Mouse (Mus musculus): ENCODE results near the gene Mast1. TPM values are rescaled to one million over a fixed set of nuclear protein-coding genes. Genes with fewer than 3 reads are reported as not detected.

The Mast1 gene
- polyA plus RNA-seq, 1 experiment from 2014 or later: 1.4 TPM

GRCm38 (mm10) chr8:84974543-84975142 is 37.5 kb upstream of the Mast1 start:
- Histone ChIP-seq H3K9ac (ENCODE audit: low read length) (0 out of 2 replicates have a peak overlapping the region, but pooled peaks have one; percentile 18), H3K27me3 (ENCODE audit: control insufficient read depth, insufficient read depth, low read length) (no peaks in the 10 kb centered on the region), H3K36me3 (ENCODE audit: control insufficient read depth, insufficient read depth, low read length) (no peaks in the 10 kb centered on the region; the same call in 1 of the 2 replicates), H3K27ac (ENCODE audit: low read length) (peak overlapping the region; percentile 94; the same call in 1 of the 2 replicates), H3K4me1 (ENCODE audit: control insufficient read depth, insufficient read depth, low read length) (peaks cover 33% of the 10 kb centered on the region), H3K4me3 (replicated peaks; ENCODE audit: low read length) (no peak overlapping the region), H3K4me2 (ENCODE audit: low read depth, low read length) (no peak overlapping the region), H3K9me3 (replicated peaks; ENCODE audit: control insufficient read depth, low read length) (no peaks in the 10 kb centered on the region)
- no peak for ATAC-seq (ENCODE audit: insufficient read depth, low FRiP score)
- 76% methylated on average over 8 of the region's 8 CpGs for WGBS

DNA sequence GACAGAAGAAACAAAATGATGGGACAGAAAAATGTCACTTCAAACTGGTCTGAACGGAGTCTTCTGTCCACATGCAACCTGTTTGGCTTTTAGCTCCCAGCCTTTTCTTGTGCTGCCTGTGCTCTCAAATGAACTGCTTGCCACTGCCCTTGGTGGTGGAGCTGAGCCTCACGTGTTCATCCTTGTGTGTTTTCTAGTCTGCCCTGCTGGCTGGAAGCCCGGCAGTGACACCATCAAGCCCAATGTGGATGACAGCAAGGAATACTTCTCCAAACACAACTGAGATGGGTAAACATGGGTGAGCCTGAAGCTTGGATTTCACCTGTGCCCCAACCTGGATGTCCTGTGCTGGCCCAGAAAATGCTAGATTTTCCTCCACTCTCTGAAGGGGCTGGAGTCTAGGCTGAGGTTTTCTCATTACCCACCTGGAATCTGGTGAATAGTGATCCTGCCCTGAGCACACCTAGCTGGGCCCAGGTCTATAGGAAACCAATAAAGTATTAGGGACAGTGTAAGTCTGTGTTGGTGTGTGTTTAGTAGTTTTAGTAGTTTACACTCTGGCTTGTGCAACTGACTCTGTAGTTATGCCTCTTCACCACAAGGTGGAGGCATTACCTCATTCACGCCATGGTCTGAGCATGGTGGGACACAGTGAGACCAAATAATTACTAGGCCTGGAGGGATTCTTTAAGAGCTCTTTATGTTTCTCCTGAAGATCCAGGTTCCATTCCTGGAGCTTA is 36.8 kb upstream of the Mast1 start:
- WGBS: 54% methylated on average over 4 of the region's 4 CpGs

GRCm38 (mm10) chr8:84973079-84973478 is 35.9 kb upstream of the Mast1 start:
- no peak for ATAC-seq (ENCODE audit: insufficient read depth, low FRiP score)
- H3K4me3 ChIP-seq (replicated peaks; ENCODE audit: low read length): no peak overlapping the region
- peaks cover 27% of the 10 kb centered on the region for H3K4me1 ChIP-seq (ENCODE audit: control insufficient read depth, insufficient read depth, low read length)

More for the DNA sequence above, 36.8 kb upstream of the Mast1 start:
- H3K4me2 ChIP-seq (ENCODE audit: low read depth, low read length): no peak overlapping the region
- ATAC-seq (ENCODE audit: insufficient read depth, low FRiP score): no peak
- H3K36me3 ChIP-seq (ENCODE audit: control insufficient read depth, insufficient read depth, low read length): no peaks in the 10 kb centered on the region; the same call in 1 of the 2 replicates
- no peak overlapping the region for H3K9ac ChIP-seq (ENCODE audit: low read length)
- no peaks in the 10 kb centered on the region for H3K9me3 ChIP-seq (replicated peaks; ENCODE audit: control insufficient read depth, low read length)
- peaks cover 26% of the 10 kb centered on the region for H3K4me1 ChIP-seq (ENCODE audit: control insufficient read depth, insufficient read depth, low read length)
- H3K4me3 ChIP-seq (replicated peaks; ENCODE audit: low read length): no peak overlapping the region
- no peaks in the 10 kb centered on the region for H3K27me3 ChIP-seq (ENCODE audit: control insufficient read depth, insufficient read depth, low read length)
- H3K27ac ChIP-seq (ENCODE audit: low read length): no peak overlapping the region

GRCm38 (mm10) chr8:84970913-84971312 is 33.8 kb upstream of the Mast1 start:
- Histone ChIP-seq H3K27ac (ENCODE audit: low read length) (no peak overlapping the region), H3K4me1 (ENCODE audit: control insufficient read depth, insufficient read depth, low read length) (peaks cover 26% of the 10 kb centered on the region), H3K27me3 (ENCODE audit: control insufficient read depth, insufficient read depth, low read length) (no peaks in the 10 kb centered on the region), H3K9me3 (replicated peaks; ENCODE audit: control insufficient read depth, low read length) (no peaks in the 10 kb centered on the region), H3K4me2 (ENCODE audit: low read depth, low read length) (peak overlapping the region; percentile 92), H3K36me3 (ENCODE audit: control insufficient read depth, insufficient read depth, low read length) (no peaks in the 10 kb centered on the region; the same call in 1 of the 2 replicates), H3K4me3 (replicated peaks; ENCODE audit: low read length) (peak overlapping the region; percentile 81), H3K9ac (ENCODE audit: low read length) (peak overlapping the region; percentile 92)
- WGBS: 50% methylated on average over 5 of the region's 5 CpGs
- ATAC-seq (ENCODE audit: insufficient read depth, low FRiP score): no peak

More at GRCm38 (mm10) chr8:84973079-84973478, 35.9 kb upstream of the Mast1 start:
- H3K9me3 ChIP-seq (replicated peaks; ENCODE audit: control insufficient read depth, low read length): no peaks in the 10 kb centered on the region
- no peaks in the 10 kb centered on the region; the same call in 1 of the 2 replicates for H3K36me3 ChIP-seq (ENCODE audit: control insufficient read depth, insufficient read depth, low read length)
- H3K27me3 ChIP-seq (ENCODE audit: control insufficient read depth, insufficient read depth, low read length): no peaks in the 10 kb centered on the region
- no peak overlapping the region for H3K27ac ChIP-seq (ENCODE audit: low read length)
- H3K9ac ChIP-seq (ENCODE audit: low read length): no peak overlapping the region
- no peak overlapping the region for H3K4me2 ChIP-seq (ENCODE audit: low read depth, low read length)
- WGBS: 84% methylated on average over 1 of the region's 1 CpGs

DNA sequence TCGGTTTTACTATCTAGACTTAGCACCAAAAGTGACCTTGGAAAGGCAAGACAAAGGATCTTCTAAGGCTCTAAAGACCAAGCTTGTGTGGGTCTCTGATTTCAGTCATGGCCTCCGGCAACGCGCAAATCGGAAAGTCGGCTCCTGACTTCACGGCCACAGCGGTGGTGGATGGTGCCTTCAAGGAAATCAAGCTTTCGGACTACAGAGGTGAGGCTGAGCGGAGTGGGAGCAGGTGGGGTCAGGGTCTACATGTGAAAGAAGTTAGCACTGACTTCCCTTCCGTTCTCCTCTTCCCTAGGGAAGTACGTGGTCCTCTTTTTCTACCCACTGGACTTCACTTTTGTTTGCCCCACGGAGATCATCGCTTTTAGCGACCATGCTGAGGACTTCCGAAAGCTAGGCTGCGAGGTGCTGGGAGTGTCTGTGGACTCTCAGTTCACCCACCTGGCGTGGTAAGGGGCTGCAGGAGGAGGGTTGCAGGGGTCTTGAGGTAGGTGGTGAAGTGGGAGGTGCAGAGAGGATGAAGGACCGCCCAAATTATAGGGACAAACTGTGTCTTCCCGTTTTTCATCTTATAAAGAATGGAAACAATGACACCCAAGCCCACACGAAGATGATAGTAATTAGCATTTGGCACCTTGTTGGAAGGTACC is 33.1 kb upstream of the Mast1 start:
- peak overlapping the region; percentile 81 for H3K4me3 ChIP-seq (replicated peaks; ENCODE audit: low read length)
- 3% methylated on average over 21 of the region's 21 CpGs for WGBS
- H3K9me3 ChIP-seq (replicated peaks; ENCODE audit: control insufficient read depth, low read length): no peaks in the 10 kb centered on the region
- H3K4me1 ChIP-seq (ENCODE audit: control insufficient read depth, insufficient read depth, low read length): peaks cover 25% of the 10 kb centered on the region
- H3K9ac ChIP-seq (ENCODE audit: low read length): peak overlapping the region; percentile 92
- no peaks in the 10 kb centered on the region for H3K27me3 ChIP-seq (ENCODE audit: control insufficient read depth, insufficient read depth, low read length)
- peak overlapping the region; percentile 92 for H3K4me2 ChIP-seq (ENCODE audit: low read depth, low read length)
- peak overlapping the region; percentile 96 for H3K27ac ChIP-seq (ENCODE audit: low read length)
- no peaks in the 10 kb centered on the region; the same call in 1 of the 2 replicates for H3K36me3 ChIP-seq (ENCODE audit: control insufficient read depth, insufficient read depth, low read length)
- ATAC-seq (ENCODE audit: insufficient read depth, low FRiP score): no peak

- peak within 1 kb of the TSS; percentile 92 for H3K9ac ChIP-seq (ENCODE audit: low read length)
- peak; percentile 76 for ATAC-seq (ENCODE audit: insufficient read depth, low FRiP score)
- peaks cover 29% of the 10 kb centered on the region for H3K4me1 ChIP-seq (ENCODE audit: control insufficient read depth, insufficient read depth, low read length)
- H3K9me3 ChIP-seq (replicated peaks; ENCODE audit: control insufficient read depth, low read length): no peaks in the 10 kb centered on the region
- under 1% methylated on average over 56 of the region's 56 CpGs for WGBS
- peak within 1 kb of the TSS; percentile 96 for H3K27ac ChIP-seq (ENCODE audit: low read length)
- H3K27me3 ChIP-seq (ENCODE audit: control insufficient read depth, insufficient read depth, low read length): no peaks in the 10 kb centered on the region
- no peaks in the 10 kb centered on the region; the same call in 1 of the 2 replicates for H3K36me3 ChIP-seq (ENCODE audit: control insufficient read depth, insufficient read depth, low read length)
- H3K4me3 ChIP-seq (replicated peaks; ENCODE audit: low read length): peak within 1 kb of the TSS; percentile 81
- H3K4me2 ChIP-seq (ENCODE audit: low read depth, low read length): peak within 1 kb of the TSS; percentile 92
Observed at GRCm38 (mm10) chr8:84969241-84970134, 32.3 kb upstream of the Mast1 start, which contains the start of the genes Gm49661, Prdx2 and Rnaseh2a. TSS of gene Gm49661 (minus strand) at chr8:84969433. TSS of gene Prdx2 (plus strand) at chr8:84969587. TSS of gene Rnaseh2a (minus strand) at chr8:84969767.

GRCm38 (mm10) chr8:84968650-84969049 is 31.5 kb upstream of the Mast1 start:
- H3K27me3 ChIP-seq (ENCODE audit: control insufficient read depth, insufficient read depth, low read length): no peaks in the 10 kb centered on the region
- peak overlapping the region; percentile 81 for H3K4me3 ChIP-seq (replicated peaks; ENCODE audit: low read length)
- H3K9me3 ChIP-seq (replicated peaks; ENCODE audit: control insufficient read depth, low read length): no peaks in the 10 kb centered on the region
- H3K36me3 ChIP-seq (ENCODE audit: control insufficient read depth, insufficient read depth, low read length): no peaks in the 10 kb centered on the region; the same call in 1 of the 2 replicates
- H3K4me2 ChIP-seq (ENCODE audit: low read depth, low read length): peak overlapping the region; percentile 92
- peak overlapping the region; percentile 92 for H3K9ac ChIP-seq (ENCODE audit: low read length)
- 10% methylated on average over 2 of the region's 2 CpGs for WGBS
- peaks cover 29% of the 10 kb centered on the region for H3K4me1 ChIP-seq (ENCODE audit: control insufficient read depth, insufficient read depth, low read length)
- no peak for ATAC-seq (ENCODE audit: insufficient read depth, low FRiP score)
- H3K27ac ChIP-seq (ENCODE audit: low read length): peak overlapping the region; percentile 96

DNA sequence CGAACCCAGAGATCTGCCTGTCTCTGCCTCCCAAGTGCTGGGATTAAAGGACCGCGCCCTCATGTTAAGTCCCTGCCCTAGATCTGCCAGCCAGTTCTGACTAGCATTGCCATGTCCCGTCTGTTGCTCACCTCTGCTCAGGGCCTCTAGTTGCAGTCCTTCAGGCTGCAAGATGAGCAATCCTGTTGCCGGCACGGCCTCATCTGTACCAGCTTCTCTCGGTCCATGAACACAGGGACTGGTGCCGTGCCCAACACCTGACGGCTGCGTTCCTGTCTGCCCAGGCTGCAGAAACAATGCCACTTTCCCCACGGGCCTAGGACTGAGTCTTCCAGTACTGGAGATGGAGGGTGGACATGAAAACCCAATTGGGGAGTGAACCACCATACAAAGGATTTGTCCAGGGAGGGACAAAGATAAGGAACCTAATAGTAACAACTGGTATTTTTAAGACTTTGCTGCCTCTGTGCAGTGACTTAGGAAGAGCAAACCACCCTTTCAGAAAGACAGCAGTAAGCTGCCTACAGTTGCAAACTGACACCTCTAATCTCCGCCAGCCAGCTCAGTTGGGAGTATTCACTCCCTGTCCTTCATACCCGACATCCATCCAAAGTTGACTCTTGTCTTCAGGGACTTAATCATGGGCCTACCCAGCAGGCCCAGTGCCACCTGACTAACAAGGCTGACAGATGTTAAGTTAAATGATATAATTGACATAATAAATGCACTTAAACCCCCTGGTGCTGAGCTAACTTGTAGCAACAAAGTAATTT is 30.6 kb upstream of the Mast1 start:
- H3K4me1 ChIP-seq (ENCODE audit: control insufficient read depth, insufficient read depth, low read length): peaks cover 29% of the 10 kb centered on the region
- ATAC-seq (ENCODE audit: insufficient read depth, low FRiP score): no peak
- no peak overlapping the region for H3K9ac ChIP-seq (ENCODE audit: low read length)
- no peaks in the 10 kb centered on the region for H3K9me3 ChIP-seq (replicated peaks; ENCODE audit: control insufficient read depth, low read length)
- WGBS: 87% methylated on average over 13 of the region's 13 CpGs
- H3K4me3 ChIP-seq (replicated peaks; ENCODE audit: low read length): no peak overlapping the region
- no peaks in the 10 kb centered on the region for H3K27me3 ChIP-seq (ENCODE audit: control insufficient read depth, insufficient read depth, low read length)
- H3K36me3 ChIP-seq (ENCODE audit: control insufficient read depth, insufficient read depth, low read length): no peaks in the 10 kb centered on the region; the same call in 1 of the 2 replicates
- H3K4me2 ChIP-seq (ENCODE audit: low read depth, low read length): no peak overlapping the region
- H3K27ac ChIP-seq (ENCODE audit: low read length): peak overlapping the region; percentile 96; the same call in 1 of the 2 replicates

Measured in stomach, embryonic 16.5 days (tissue).